Mouse (Mus musculus) CH12.LX (cell line): ENCODE data around the gene I830077J02Rik. TPM values are rescaled to one million over a fixed set of nuclear protein-coding genes. Genes with fewer than 3 reads are reported as not detected.

ENCODE experiments used
- DNase-seq: peaks from one replicate; pipeline ENCODE4 v3.0.0-alpha.2; 2013; ENCODE audit errors: extremely low read depth
- H3K27ac ChIP-seq: 2 replicates; pipeline ENCODE4 v1.5.1; 2012; ENCODE audit warnings: low read depth, mild to moderate bottlenecking, control low read depth, moderate library complexity; ENCODE audit not compliant: insufficient read depth
- H3K27me3 ChIP-seq: replicated peaks from 2 replicates; pipeline ENCODE3; 2012; ENCODE audit warnings: inconsistent platforms
- H3K36me3 ChIP-seq, 2 experiments: replicated peaks in 1 of 2; 2 replicates each; pipeline versions ENCODE3 to v1.6.1; 2012; ENCODE audit warnings: inconsistent platforms in 1 of 2, low read length in 1 of 2, mild to moderate bottlenecking in 1 of 2, mixed read lengths in 1 of 2, moderate library complexity in 1 of 2; ENCODE audit not compliant: control insufficient read depth in 1 of 2, insufficient read depth in 1 of 2
- H3K4me1 ChIP-seq, 2 experiments: 2 replicates each; pipeline ENCODE4 v1.6.1; 2012; ENCODE audit warnings: inconsistent platforms in 1 of 2, moderate library complexity in 1 of 2; ENCODE audit not compliant: insufficient read depth in 2 of 2, control insufficient read depth in 1 of 2
- H3K4me2 ChIP-seq: 2 replicates; pipeline ENCODE4 v1.6.1; 2012; ENCODE audit warnings: low read depth, mild to moderate bottlenecking, control low read depth; ENCODE audit not compliant: poor library complexity, insufficient read depth, severe bottlenecking
- H3K4me3 ChIP-seq, 3 experiments: fragments of 150-350 bp in 1 of 3; sonication (generic) in 1 of 3; replicated peaks in 1 of 3; 2 replicates each; pipeline versions ENCODE3 to v1.5.1; 2011 to 2012; ENCODE audit warnings: low read depth in 2 of 3, low read length in 2 of 3, mild to moderate bottlenecking in 2 of 3, moderate library complexity in 2 of 3, control low read depth in 1 of 3, improper control_type of control experiment in 1 of 3, inconsistent platforms in 1 of 3, mixed read lengths in 1 of 3; ENCODE audit not compliant: poor library complexity in 1 of 3
- H3K79me2 ChIP-seq: replicated peaks from 2 replicates; pipeline ENCODE4 v1.6.1; 2012; ENCODE audit warnings: mild to moderate bottlenecking, moderate library complexity; ENCODE audit not compliant: control insufficient read depth, poor library complexity, insufficient read depth, severe bottlenecking; ENCODE audit errors: extremely low read depth
- H3K9ac ChIP-seq: 2 replicates; pipeline ENCODE4 v1.6.1; 2012; ENCODE audit warnings: low read depth, mild to moderate bottlenecking, control low read depth, moderate library complexity; ENCODE audit not compliant: insufficient read depth
- H3K9me3 ChIP-seq: replicated peaks from 2 replicates; pipeline ENCODE3; 2012; ENCODE audit warnings: low read length, inconsistent platforms, mixed read lengths
- BHLHE40 ChIP-seq: IDR thresholded peaks from 2 replicates; pipeline ENCODE4 v1.6.1; 2011; ENCODE audit warnings: mild to moderate bottlenecking, low read depth, low read length, improper control_type of control experiment
- CHD2 ChIP-seq: IDR thresholded peaks from 2 replicates; pipeline ENCODE4 v1.6.1; 2011; ENCODE audit warnings: low read length, improper control_type of control experiment
- E2F4 ChIP-seq: IDR thresholded peaks from 2 replicates; pipeline ENCODE4 v1.6.1; 2011; ENCODE audit warnings: low read depth, low read length, improper control_type of control experiment; ENCODE audit not compliant: insufficient replicate concordance
- ELF1 ChIP-seq: IDR thresholded peaks from 2 replicates; pipeline ENCODE4 v1.6.1; 2014; ENCODE audit warnings: low read depth, mild to moderate bottlenecking, inconsistent platforms, low read length, improper control_type of control experiment
- EP300 ChIP-seq: IDR thresholded peaks from 2 replicates; pipeline ENCODE4 v1.6.1; 2011; ENCODE audit warnings: low read length, improper control_type of control experiment
- IRF4 ChIP-seq: IDR thresholded peaks from 2 replicates; pipeline ENCODE4 v1.6.1; 2014; ENCODE audit warnings: low read depth, mild to moderate bottlenecking, inconsistent platforms, low read length, improper control_type of control experiment
- KAT2A ChIP-seq: IDR thresholded peaks from 2 replicates; pipeline ENCODE4 v1.6.1; 2012; ENCODE audit warnings: low read length, improper control_type of control experiment, inconsistent platforms; ENCODE audit not compliant: insufficient replicate concordance
- MAFK ChIP-seq: IDR thresholded peaks from 2 replicates; pipeline ENCODE4 v1.6.1; 2011; ENCODE audit warnings: low read length, improper control_type of control experiment; ENCODE audit not compliant: insufficient replicate concordance
- MAZ ChIP-seq: IDR thresholded peaks from 2 replicates; pipeline ENCODE4 v1.6.1; 2012; ENCODE audit warnings: low read depth, mild to moderate bottlenecking, inconsistent platforms, low read length, improper control_type of control experiment, moderate library complexity
- MEF2A ChIP-seq: IDR thresholded peaks from 2 replicates; pipeline ENCODE4 v1.6.1; 2014; ENCODE audit warnings: low read depth, mild to moderate bottlenecking, inconsistent platforms, low read length, improper control_type of control experiment, borderline replicate concordance
- MYC ChIP-seq: IDR thresholded peaks from 2 replicates; pipeline ENCODE4 v1.6.1; 2011; ENCODE audit warnings: low read depth, mild to moderate bottlenecking, improper control_type of control experiment, low read length
- PAX5 ChIP-seq: IDR thresholded peaks from 2 replicates; pipeline ENCODE4 v1.6.1; 2012; ENCODE audit warnings: low read length, inconsistent platforms, mixed read lengths
- POLR2A ChIP-seq: IDR thresholded peaks from 2 replicates; pipeline ENCODE4 v1.6.1; 2011; ENCODE audit warnings: low read depth, mild to moderate bottlenecking, improper control_type of control experiment, low read length
- TBP ChIP-seq: conservative IDR thresholded peaks from 2 replicates; pipeline ENCODE4 v1.6.1; 2011; ENCODE audit warnings: low read depth, low read length, improper control_type of control experiment
- UBTF ChIP-seq: IDR thresholded peaks from 2 replicates; pipeline ENCODE4 v1.6.1; 2012; ENCODE audit warnings: low read depth, mild to moderate bottlenecking, inconsistent platforms, low read length, improper control_type of control experiment, moderate library complexity
- USF1 ChIP-seq: IDR thresholded peaks from 2 replicates; pipeline ENCODE4 v1.6.1; 2014; ENCODE audit warnings: low read depth, mild to moderate bottlenecking, inconsistent platforms, low read length, improper control_type of control experiment
- ZC3H11A ChIP-seq: IDR thresholded peaks from 2 replicates; pipeline ENCODE4 v1.6.1; 2012; ENCODE audit warnings: low read depth, mild to moderate bottlenecking, inconsistent platforms, low read length, improper control_type of control experiment
- ZKSCAN1 ChIP-seq: IDR thresholded peaks from 2 replicates; pipeline ENCODE4 v1.6.1; 2012; ENCODE audit warnings: low read depth, inconsistent platforms, low read length, improper control_type of control experiment, borderline replicate concordance
- ZNF384 ChIP-seq: IDR thresholded peaks from 2 replicates; pipeline ENCODE4 v1.6.1; 2012; ENCODE audit warnings: low read depth, low read length, improper control_type of control experiment, inconsistent platforms
- dilution Hi-C: fragments of 300-500 bp; cut with MboI; formaldehyde crosslinking; loops from 2 replicates; pipeline ENCODE4 v1.14.3; 2020; ENCODE audit warnings: low sequenced_read_pairs; ENCODE audit not compliant: extremely low pct_unique_long_range_greater_than_20kb, extremely low pct_ligation_motif_present
- in situ Hi-C: fragments of 300-500 bp; cut with MboI; formaldehyde crosslinking; loops from 3 replicates; pipeline ENCODE4 v1.14.3; 2019; ENCODE audit warnings: low sequenced_read_pairs, low pct_ligation_motif_present, low pct_unique_long_range_greater_than_20kb, mixed read lengths
- polyA plus RNA-seq: library from polyadenylated mRNA; unstranded; fragments of >175 nt; gene quantifications from 2 replicates; pipeline ENCODE4 v1.2.1, GENCODE M21; 2012; ENCODE audit warnings: low read depth; ENCODE audit not compliant: insufficient read length
- total RNA-seq, 2 experiments: library from RNA; depleted of rRNA; stranded (reverse); fragments of 300-350 nt in 1 of 2; fragments of >200 nt in 1 of 2; gene quantifications; 2 replicates each; pipeline ENCODE4 v1.2.3; 2012 to 2014

I830077J02Rik gene
- total and polyA plus RNA-seq, 3 experiments: 1.3 to 10.2 (median 2.9) TPM

- TF ChIP-seq E2F4: no peak
- TF ChIP-seq ZC3H11A: no peak
- no peak for TF ChIP-seq ZKSCAN1
- no peak for TF ChIP-seq EP300
- TF ChIP-seq BHLHE40: no peak
- no peak for TF ChIP-seq MAFK
- Histone ChIP-seq H3K4me2 (peak overlapping the region; percentile 76; the same call in 1 of the 2 replicates), H3K27me3 (no peaks in the 10 kb centered on the region), H3K9ac (peak overlapping the region; percentile 93), H3K4me1 (peaks cover 8 to 43% of the 10 kb centered on the region in 2 experiments), H3K79me2 (no peaks in the 10 kb centered on the region), H3K9me3 (no peaks in the 10 kb centered on the region), H3K36me3 (no peaks in the 10 kb centered on the region), H3K27ac (peak overlapping the region; percentile 78), H3K4me3 (peak overlapping the region; percentile 31 to 67 (median 44))
- DNase-seq: no peak
- dilution Hi-C loops (no loop called here), in situ Hi-C loops (loop anchor here (5.0 kb wide), 1 partner anchor 69 kb away; no protein-coding TSS in a partner anchor)
Measured at GRCm38 (mm10) chr3:105891141-105891540, 41.3 kb downstream of the I830077J02Rik start.

GRCm38 (mm10) chr3:105890220-105890619 lies 42.2 kb downstream of the I830077J02Rik start:
- no peak overlapping the region for H3K4me2 ChIP-seq
- no peaks in the 10 kb centered on the region for H3K36me3 ChIP-seq
- no peak overlapping the region for H3K4me3 ChIP-seq
- DNase-seq: no peak
- H3K79me2 ChIP-seq: no peaks in the 10 kb centered on the region
- peaks cover 5 to 34% of the 10 kb centered on the region in 2 experiments for H3K4me1 ChIP-seq
- H3K9ac ChIP-seq: no peak overlapping the region
- no peak overlapping the region for H3K27ac ChIP-seq
- no peaks in the 10 kb centered on the region for H3K9me3 ChIP-seq
- dilution Hi-C loops (no loop called here), in situ Hi-C loops (loop anchor here (5.0 kb wide), 1 partner anchor 68 kb away; no protein-coding TSS in a partner anchor)
- no peak for TF ChIP-seq POLR2A
- TF ChIP-seq USF1: no peak
- TF ChIP-seq MYC: no peak
- no peak for TF ChIP-seq UBTF
- no peak for TF ChIP-seq ELF1
- no peak for TF ChIP-seq KAT2A
- TF ChIP-seq CHD2: no peak
- no peak for TF ChIP-seq TBP
- no peak for TF ChIP-seq ZNF384
- no peak for TF ChIP-seq MAZ
- no peak for TF ChIP-seq MAFK
- TF ChIP-seq IRF4: no peak
- TF ChIP-seq MEF2A: no peak
- TF ChIP-seq PAX5: no peak
- H3K27me3 ChIP-seq: no peaks in the 10 kb centered on the region
